Mouse (Mus musculus) stomach, embryonic 16.5 days (tissue): ENCODE results near the gene Amigo3. TPM values are rescaled to one million over a fixed set of nuclear protein-coding genes. Genes with fewer than 3 reads are reported as not detected.

Experiments used
- ATAC-seq: fragments of 200-750 bp; cut with Nextera tagmentation; 2 replicates; pipeline ENCODE4 v1.8.0; 2017; ENCODE audit warnings: moderate number of reproducible peaks, moderate TSS enrichment; ENCODE audit not compliant: insufficient read depth, low FRiP score
- H3K27ac ChIP-seq: fragments of 300-500 bp; sonication (generic); 2 replicates; pipeline ENCODE4 v1.5.1; 2014; ENCODE audit warnings: low read length
- H3K27me3 ChIP-seq: fragments of 300-500 bp; sonication (generic); 2 replicates; pipeline ENCODE4 v1.6.1; 2014; ENCODE audit warnings: low read length, control low read depth, mixed read lengths; ENCODE audit not compliant: control insufficient read depth, insufficient read depth
- H3K36me3 ChIP-seq: fragments of 300-500 bp; sonication (generic); 2 replicates; pipeline ENCODE4 v1.6.1; 2014; ENCODE audit warnings: low read length; ENCODE audit not compliant: control insufficient read depth, insufficient read depth
- H3K4me1 ChIP-seq: fragments of 300-500 bp; sonication (generic); 2 replicates; pipeline ENCODE4 v1.6.1; 2014; ENCODE audit warnings: low read length, control low read depth, mixed read lengths; ENCODE audit not compliant: control insufficient read depth, insufficient read depth
- H3K4me2 ChIP-seq: fragments of 300-500 bp; sonication (generic); 2 replicates; pipeline ENCODE4 v1.6.1; 2014; ENCODE audit warnings: low read depth, low read length, mixed read lengths
- H3K4me3 ChIP-seq: fragments of 300-500 bp; sonication (generic); replicated peaks from 2 replicates; pipeline ENCODE4 v1.5.1; 2014; ENCODE audit warnings: mild to moderate bottlenecking, low read length
- H3K9ac ChIP-seq: fragments of 300-500 bp; sonication (generic); 2 replicates; pipeline ENCODE4 v1.6.1; 2014; ENCODE audit warnings: low read length
- H3K9me3 ChIP-seq: fragments of 300-500 bp; sonication (generic); replicated peaks from 2 replicates; pipeline ENCODE4 v1.6.1; 2016; ENCODE audit warnings: low read length, control low read depth; ENCODE audit not compliant: control insufficient read depth
- WGBS: fragments of 180-500 bp; shearing (Covaris S2); extraction: QIAGEN DNeasy Blood & Tissue Kit; methylation state at CpG from one replicate; pipeline ENCODE4 v1.1.7; 2014; 5-methylcytosine and 5-hydroxymethylcytosine counted together
- polyA plus RNA-seq: library from polyadenylated mRNA; unstranded; fragments of >200 nt; fragmentation: Nextera tagmentation; extraction: Ambion mirVana; gene quantifications from 2 replicates; pipeline ENCODE4 v1.2.1, GENCODE M21; 2015

Gene Amigo3
- polyA plus RNA-seq, 1 experiment from 2014 or later = 3.9 TPM

DNA sequence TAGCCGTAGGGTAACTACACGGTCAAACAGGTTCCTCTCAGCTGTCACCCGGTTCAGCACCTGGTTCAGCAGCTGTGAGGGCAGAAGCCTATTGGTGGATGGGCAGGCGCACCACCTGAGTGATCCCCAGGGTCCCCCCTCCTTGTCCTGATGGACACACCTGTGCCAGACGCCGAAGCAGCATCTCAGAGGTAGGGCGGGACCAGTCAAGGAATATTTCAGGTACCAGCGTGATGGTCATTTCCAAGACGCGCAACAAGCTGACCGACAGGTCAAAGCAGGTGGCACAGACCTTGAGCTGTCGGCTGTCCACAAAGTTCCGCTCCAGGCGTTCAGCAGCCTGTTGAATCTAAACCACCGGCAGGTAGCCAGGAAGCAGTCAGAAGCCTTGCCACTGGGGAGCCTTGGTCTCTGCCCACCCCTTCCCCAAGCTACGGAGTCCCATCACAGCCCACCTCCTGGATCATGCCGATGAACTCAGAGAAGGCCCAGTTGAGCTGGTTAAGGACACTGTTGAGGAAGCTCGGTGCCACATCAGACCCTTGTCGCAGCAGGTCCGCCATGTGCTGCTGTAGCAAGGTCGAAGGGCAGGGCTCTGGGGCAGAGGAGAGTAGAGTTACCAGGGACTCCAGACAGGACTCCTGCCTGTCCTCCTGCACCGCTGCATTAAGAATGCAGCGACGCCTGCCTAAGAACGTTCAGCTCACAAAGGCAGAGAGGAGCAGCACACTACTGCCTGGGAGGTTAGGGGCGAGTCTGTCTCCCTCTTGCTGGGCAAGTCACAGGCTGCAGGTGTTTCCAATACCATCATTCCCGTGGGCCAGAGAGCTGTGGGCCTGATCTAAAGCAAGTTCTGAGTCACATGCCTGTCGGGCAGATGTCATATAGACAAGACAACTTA lies 3.7 kb downstream of the Amigo3 start:
- H3K27me3 ChIP-seq = no peaks in the 10 kb centered on the region
- peaks cover 12% of the 10 kb centered on the region for H3K4me1 ChIP-seq
- H3K9ac ChIP-seq = no peak overlapping the region
- H3K4me3 ChIP-seq = no peak overlapping the region
- H3K36me3 ChIP-seq = peaks cover 16% of the 10 kb centered on the region
- ATAC-seq = no peak
- no peaks in the 10 kb centered on the region for H3K9me3 ChIP-seq
- 81% methylated on average over 28 of the region's 28 CpGs for WGBS
- no peak overlapping the region for H3K27ac ChIP-seq
- no peak overlapping the region for H3K4me2 ChIP-seq

DNA sequence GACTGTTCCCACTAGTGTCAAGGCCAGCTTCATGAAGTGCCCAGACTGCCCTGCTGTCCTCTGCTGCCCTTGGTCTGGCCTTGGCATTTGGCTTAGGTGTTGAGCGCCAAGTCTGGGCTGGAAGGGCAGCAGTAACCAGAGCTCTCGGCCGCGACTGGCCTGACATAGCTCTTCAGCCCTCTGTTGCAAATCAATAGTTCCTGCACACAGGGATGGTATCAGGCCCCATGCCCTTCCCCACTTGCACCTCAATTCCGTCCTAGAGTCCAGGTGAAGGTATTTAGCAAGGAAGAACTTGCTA lies 4.3 kb downstream of the Amigo3 start:
- H3K9ac ChIP-seq = no peak overlapping the region
- WGBS = 89% methylated on average over 5 of the region's 5 CpGs
- H3K9me3 ChIP-seq = no peaks in the 10 kb centered on the region
- H3K4me1 ChIP-seq = peaks cover 12% of the 10 kb centered on the region
- H3K36me3 ChIP-seq = peaks cover 14% of the 10 kb centered on the region
- no peak overlapping the region for H3K27ac ChIP-seq
- H3K27me3 ChIP-seq = no peaks in the 10 kb centered on the region
- H3K4me3 ChIP-seq = no peak overlapping the region
- no peak overlapping the region for H3K4me2 ChIP-seq
- ATAC-seq = no peak

DNA sequence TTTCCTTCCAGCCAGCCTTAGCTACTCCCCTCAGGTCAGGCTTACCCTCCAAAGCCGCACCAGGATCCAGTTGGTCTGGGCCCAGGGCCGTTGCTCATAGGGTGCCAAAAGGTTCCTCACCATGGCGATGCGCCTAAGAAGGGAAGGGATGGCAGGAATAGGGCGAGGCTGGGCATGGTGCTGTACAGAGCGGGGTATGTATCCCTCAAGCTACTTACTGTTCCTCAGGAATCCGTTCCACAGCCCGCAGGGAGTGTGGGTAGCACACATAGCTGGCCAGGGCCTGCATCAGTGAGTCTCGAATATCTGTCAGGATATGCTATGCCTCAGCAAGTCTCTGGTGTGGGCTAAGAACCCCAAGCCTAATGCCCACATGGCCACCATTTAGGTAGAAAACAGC lies 5.3 kb downstream of the Amigo3 start:
- Histone ChIP-seq H3K36me3 (peaks cover 14% of the 10 kb centered on the region), H3K4me1 (peaks cover 3% of the 10 kb centered on the region), H3K4me2 (no peak overlapping the region), H3K27ac (no peak overlapping the region), H3K9me3 (no peaks in the 10 kb centered on the region), H3K9ac (no peak overlapping the region), H3K27me3 (no peaks in the 10 kb centered on the region), H3K4me3 (no peak overlapping the region)
- WGBS = 94% methylated on average over 9 of the region's 9 CpGs
- ATAC-seq = no peak

DNA sequence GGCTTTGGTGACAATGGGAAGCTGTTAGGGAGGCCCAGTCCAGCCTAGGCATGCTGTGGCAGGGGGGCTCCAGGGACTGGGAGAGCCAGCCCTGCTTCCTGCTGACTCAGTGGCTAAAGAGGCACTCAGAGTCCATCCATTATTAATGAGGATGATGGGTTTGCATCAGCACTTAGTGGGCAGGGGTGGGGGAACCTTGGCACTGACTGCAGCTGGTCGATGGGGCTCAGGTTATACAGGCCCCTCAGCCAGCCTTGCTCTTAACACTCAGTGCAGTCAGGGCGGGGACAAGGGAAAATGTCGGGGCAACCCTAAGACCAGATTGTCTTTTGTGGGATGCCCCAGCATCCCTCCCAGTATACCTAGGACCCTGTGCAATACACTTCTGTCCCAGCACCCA lies 9.2 kb downstream of the Amigo3 start:
- Histone ChIP-seq H3K4me2 (no peak overlapping the region), H3K9me3 (no peaks in the 10 kb centered on the region), H3K36me3 (peaks cover 9% of the 10 kb centered on the region), H3K27ac (no peak overlapping the region), H3K4me3 (no peak overlapping the region), H3K4me1 (no peaks in the 10 kb centered on the region), H3K9ac (no peak overlapping the region), H3K27me3 (no peaks in the 10 kb centered on the region)
- WGBS = 90% methylated on average over 3 of the region's 3 CpGs
- ATAC-seq = no peak

DNA sequence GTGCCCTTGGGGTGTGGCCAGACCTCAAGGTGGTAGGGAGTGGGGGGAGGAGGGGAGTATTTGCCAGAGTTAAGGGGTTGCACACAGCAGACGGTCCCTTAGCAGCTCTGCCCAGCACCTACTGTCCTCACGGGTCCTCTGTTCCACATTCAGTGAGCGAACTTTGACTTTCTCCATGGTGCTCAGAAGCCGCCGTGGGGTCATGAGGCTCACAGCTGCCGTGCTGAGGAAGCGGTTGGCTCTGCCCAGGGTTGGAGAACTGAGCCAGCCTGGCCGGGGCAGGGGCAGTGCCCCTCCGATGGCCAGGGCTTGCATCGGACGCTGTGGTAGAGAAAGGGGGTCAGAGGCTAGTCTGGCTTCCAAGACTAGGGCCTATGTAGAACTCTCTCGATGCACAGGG lies 10.4 kb downstream of the Amigo3 start:
- H3K4me1 ChIP-seq = no peaks in the 10 kb centered on the region
- H3K9ac ChIP-seq = 0 out of 2 replicates have a peak overlapping the region, but pooled peaks have one; percentile 29
- H3K4me2 ChIP-seq = no peak overlapping the region
- ATAC-seq = no peak
- H3K27ac ChIP-seq = no peak overlapping the region
- no peaks in the 10 kb centered on the region for H3K27me3 ChIP-seq
- WGBS = 78% methylated on average over 12 of the region's 12 CpGs
- H3K9me3 ChIP-seq = no peaks in the 10 kb centered on the region
- peaks cover 9% of the 10 kb centered on the region for H3K36me3 ChIP-seq
- no peak overlapping the region for H3K4me3 ChIP-seq

DNA sequence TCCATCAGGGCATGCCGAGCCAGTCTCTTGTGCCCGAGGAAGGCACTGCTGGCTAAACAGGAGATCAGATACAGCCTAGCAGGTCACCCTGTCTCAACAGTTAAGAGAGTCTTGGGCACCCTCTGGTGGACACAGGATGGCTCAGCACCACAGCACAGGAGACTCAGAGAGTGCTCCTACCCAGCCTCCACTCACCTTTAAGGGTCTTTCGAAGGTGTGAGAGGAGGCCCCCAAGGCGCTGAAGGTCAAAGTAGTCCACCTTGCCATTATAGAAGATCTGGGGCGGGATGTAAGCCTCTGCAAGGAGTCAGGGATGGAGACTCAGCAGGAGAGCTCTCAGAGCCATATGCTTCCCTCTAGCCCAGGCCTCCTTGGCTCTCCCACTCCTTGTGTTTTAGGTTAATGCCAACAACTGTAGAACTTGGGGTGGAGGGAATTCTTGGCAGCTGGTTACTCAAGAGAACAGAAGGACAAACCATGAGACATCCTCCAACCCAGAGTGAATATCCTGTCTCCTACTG lies 12.6 kb downstream of the Amigo3 start:
- peaks cover 4% of the 10 kb centered on the region for H3K36me3 ChIP-seq
- H3K9me3 ChIP-seq = no peaks in the 10 kb centered on the region
- no peak overlapping the region for H3K9ac ChIP-seq
- no peak overlapping the region for H3K4me3 ChIP-seq
- peak; percentile 45; the same call in 1 of the 2 replicates for ATAC-seq
- H3K4me1 ChIP-seq = no peaks in the 10 kb centered on the region
- no peak overlapping the region for H3K4me2 ChIP-seq
- 33% methylated on average over 5 of the region's 5 CpGs for WGBS
- H3K27ac ChIP-seq = no peak overlapping the region
- no peaks in the 10 kb centered on the region for H3K27me3 ChIP-seq

DNA sequence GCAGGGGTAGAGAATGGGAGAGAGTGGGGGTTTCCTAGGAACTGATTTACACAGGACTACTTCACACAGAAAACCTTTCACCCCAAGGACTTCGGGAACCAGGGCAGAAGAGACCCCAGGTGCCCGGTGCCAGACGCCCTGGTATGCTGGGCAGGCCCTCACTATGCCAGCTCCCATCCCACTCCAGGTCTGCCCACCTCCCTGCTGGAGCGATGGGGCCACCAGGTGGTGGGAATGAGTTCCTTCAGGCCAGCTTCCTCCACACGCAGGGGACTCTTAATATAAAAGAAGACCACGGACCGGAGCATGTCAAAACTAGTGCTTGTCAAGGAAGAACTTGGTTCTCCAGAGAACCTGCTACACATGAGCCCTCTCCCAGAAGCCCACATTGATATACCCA lies 14.2 kb downstream of the Amigo3 start:
- Histone ChIP-seq H3K4me1 (no peaks in the 10 kb centered on the region), H3K9me3 (no peaks in the 10 kb centered on the region), H3K4me2 (no peak overlapping the region), H3K9ac (no peak overlapping the region), H3K36me3 (peaks cover 13% of the 10 kb centered on the region), H3K27me3 (no peaks in the 10 kb centered on the region), H3K27ac (no peak overlapping the region), H3K4me3 (no peak overlapping the region)
- no peak for ATAC-seq
- 78% methylated on average over 7 of the region's 7 CpGs for WGBS

DNA sequence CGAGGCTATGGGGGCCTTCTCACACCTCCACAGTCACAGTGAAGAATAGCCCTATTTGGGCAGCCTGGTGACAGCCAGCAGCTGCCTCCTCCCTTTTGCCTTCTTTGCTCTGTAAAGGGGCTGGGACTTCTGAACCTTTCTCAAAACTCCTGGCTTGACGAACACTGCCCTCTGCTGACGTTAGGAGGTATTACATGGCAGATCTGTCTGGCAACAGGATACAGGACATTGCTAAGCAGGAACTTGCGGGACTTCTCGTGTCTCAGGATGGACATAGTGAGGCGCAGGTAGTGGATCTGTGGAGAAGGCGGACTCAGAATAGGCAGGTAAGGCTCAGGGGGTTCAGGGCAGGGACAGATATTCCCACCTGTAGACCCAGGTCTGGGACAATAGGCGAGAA lies 14.9 kb downstream of the Amigo3 start:
- no peak overlapping the region for H3K4me3 ChIP-seq
- peaks cover 13% of the 10 kb centered on the region for H3K36me3 ChIP-seq
- H3K4me1 ChIP-seq = no peaks in the 10 kb centered on the region
- no peak overlapping the region for H3K27ac ChIP-seq
- H3K27me3 ChIP-seq = no peaks in the 10 kb centered on the region
- H3K9ac ChIP-seq = no peak overlapping the region
- WGBS = 22% methylated on average over 8 of the region's 8 CpGs
- H3K9me3 ChIP-seq = no peaks in the 10 kb centered on the region
- H3K4me2 ChIP-seq = no peak overlapping the region
- ATAC-seq = peak; percentile 32; the same call in 1 of the 2 replicates

DNA sequence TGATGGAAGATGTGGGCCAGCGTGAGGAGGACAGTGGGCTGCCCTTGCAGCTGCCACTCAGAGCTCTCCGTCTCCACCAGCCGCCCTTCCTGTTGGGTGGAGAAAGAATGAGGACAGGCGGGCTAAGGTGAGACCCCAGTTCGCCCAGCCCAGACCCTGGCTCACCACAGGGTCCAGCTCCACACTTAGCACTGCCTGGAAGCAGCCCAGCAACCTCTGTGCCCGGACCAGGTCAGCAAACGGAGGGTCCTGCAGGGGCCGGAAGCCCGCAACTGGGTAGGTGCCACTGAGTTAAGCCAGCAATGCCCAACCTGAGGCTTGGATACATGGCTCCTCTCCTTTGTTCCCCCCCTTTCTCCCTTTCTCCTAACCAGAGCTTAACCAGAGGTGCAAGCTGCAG lies 16.0 kb downstream of the Amigo3 start:
- ATAC-seq = no peak
- H3K4me3 ChIP-seq = no peak overlapping the region
- no peak overlapping the region for H3K9ac ChIP-seq
- no peaks in the 10 kb centered on the region for H3K27me3 ChIP-seq
- H3K4me2 ChIP-seq = no peak overlapping the region
- peaks cover 13% of the 10 kb centered on the region for H3K36me3 ChIP-seq
- 0 out of 2 replicates have a peak, but pooled peaks cover 4% of the 10 kb centered on the region for H3K4me1 ChIP-seq
- H3K27ac ChIP-seq = no peak overlapping the region
- 90% methylated on average over 9 of the region's 9 CpGs for WGBS
- no peaks in the 10 kb centered on the region for H3K9me3 ChIP-seq
